Mouse (Mus musculus): ENCODE data around the gene Pcx. TPM values are rescaled to one million over a fixed set of nuclear protein-coding genes. Genes with fewer than 3 reads are reported as not detected.

Gene Pcx
- polyA plus RNA-seq, 1 experiment from 2014 or later = 24.0 TPM

DNA sequence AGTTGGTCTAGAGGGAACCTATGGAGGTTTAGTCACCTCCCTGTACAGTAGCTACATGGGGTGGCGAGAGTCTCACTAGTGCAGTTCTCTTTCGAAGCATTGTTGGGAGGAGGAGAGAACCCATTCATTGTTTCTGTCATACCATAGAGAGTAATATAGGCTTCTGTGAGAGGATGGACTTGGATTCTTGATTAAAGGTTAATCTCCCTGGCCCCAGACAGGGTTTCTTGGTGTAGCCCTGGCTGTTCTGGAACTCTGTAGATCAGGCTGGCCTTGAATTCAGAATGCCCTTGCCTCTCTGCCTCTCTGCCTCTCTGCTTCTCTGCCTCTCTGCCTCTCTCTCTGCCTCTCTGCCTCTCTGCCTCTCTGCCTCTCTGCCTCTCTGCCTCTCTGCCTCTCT lies 46.5 kb downstream of the Pcx start:
- ATAC-seq (ENCODE audit: insufficient read depth, low FRiP score) = no peak
- Histone ChIP-seq H3K4me2 (ENCODE audit: low read depth, low read length) (no peak overlapping the region), H3K4me3 (replicated peaks; ENCODE audit: low read length) (no peak overlapping the region), H3K9me3 (replicated peaks; ENCODE audit: control insufficient read depth, low read length) (no peaks in the 10 kb centered on the region), H3K36me3 (ENCODE audit: control insufficient read depth, insufficient read depth, low read length) (no peaks in the 10 kb centered on the region), H3K9ac (ENCODE audit: low read length) (no peak overlapping the region), H3K27ac (ENCODE audit: low read length) (no peak overlapping the region), H3K27me3 (ENCODE audit: control insufficient read depth, insufficient read depth, low read length) (no peaks in the 10 kb centered on the region), H3K4me1 (ENCODE audit: control insufficient read depth, insufficient read depth, low read length) (peaks cover 13% of the 10 kb centered on the region; the same call in 1 of the 2 replicates)
- 84% methylated on average over 2 of the region's 2 CpGs for WGBS

DNA sequence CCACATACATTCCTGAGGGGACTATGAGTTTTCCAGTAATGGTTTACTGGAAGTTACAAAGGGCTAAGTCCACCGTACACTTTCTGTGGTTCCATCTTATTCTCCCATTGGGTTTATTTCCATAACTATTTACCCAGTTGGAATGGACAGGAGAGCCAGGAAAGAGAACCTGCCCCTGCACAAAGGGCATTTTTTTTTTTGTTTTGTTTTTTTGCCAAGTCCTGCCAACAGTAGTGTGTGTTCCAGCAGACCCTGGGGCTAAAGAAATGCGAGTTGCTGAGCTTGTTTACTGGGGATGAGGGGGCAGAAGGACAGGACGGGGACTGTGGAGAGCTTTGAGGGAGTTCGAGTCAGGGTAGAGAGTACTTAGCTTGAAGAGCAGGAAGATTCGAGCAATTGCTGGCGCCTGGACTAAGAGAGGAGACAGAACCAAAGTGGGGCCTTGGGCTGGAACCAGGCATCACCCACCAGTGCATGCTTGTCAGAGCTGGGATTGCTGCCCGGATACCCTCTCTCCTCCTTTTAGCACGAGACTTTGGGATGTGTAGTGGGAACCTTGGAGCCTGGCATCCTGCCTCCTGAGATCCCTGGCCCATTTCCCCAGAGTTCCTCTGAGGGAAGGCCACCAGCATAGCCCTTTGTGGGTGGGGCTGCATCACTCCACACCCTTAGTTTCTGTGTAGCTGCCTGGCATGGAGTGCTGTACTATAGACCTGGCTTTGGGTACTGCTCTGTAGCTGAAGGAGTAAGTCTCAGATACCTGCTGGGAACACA lies 47.7 kb downstream of the Pcx start:
- Histone ChIP-seq H3K9ac (ENCODE audit: low read length) (no peak overlapping the region), H3K9me3 (replicated peaks; ENCODE audit: control insufficient read depth, low read length) (no peaks in the 10 kb centered on the region), H3K27me3 (ENCODE audit: control insufficient read depth, insufficient read depth, low read length) (no peaks in the 10 kb centered on the region), H3K4me1 (ENCODE audit: control insufficient read depth, insufficient read depth, low read length) (peaks cover 13% of the 10 kb centered on the region; the same call in 1 of the 2 replicates), H3K27ac (ENCODE audit: low read length) (no peak overlapping the region), H3K36me3 (ENCODE audit: control insufficient read depth, insufficient read depth, low read length) (no peaks in the 10 kb centered on the region), H3K4me2 (ENCODE audit: low read depth, low read length) (no peak overlapping the region), H3K4me3 (replicated peaks; ENCODE audit: low read length) (no peak overlapping the region)
- ATAC-seq (ENCODE audit: insufficient read depth, low FRiP score) = no peak
- 69% methylated on average over 8 of the region's 8 CpGs for WGBS

DNA sequence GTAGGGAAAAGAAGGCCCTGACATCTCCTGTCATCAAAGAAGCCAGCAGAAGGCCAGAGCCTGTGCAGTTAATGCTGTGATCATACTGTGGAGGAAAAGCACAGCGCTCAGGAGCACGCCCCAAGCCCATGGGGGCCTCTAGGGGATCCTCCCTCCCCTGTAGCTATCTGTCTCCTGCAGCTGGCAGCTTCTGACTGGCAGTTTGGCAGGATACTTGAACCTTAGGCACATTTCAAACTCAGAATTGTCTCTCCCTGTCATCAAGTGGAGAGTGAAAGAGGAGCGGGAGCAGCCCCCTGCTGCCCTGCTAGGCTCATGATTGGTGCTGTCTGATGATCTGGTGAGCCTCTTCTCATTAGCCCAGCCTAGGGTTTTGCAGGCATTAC lies 48.3 kb downstream of the Pcx start:
- ATAC-seq (ENCODE audit: insufficient read depth, low FRiP score) = peak; percentile 71
- H3K27ac ChIP-seq (ENCODE audit: low read length) = peak overlapping the region; percentile 31; the same call in 1 of the 2 replicates
- 81% methylated on average over 3 of the region's 3 CpGs for WGBS
- no peaks in the 10 kb centered on the region for H3K27me3 ChIP-seq (ENCODE audit: control insufficient read depth, insufficient read depth, low read length)
- H3K36me3 ChIP-seq (ENCODE audit: control insufficient read depth, insufficient read depth, low read length) = no peaks in the 10 kb centered on the region
- no peak overlapping the region for H3K4me2 ChIP-seq (ENCODE audit: low read depth, low read length)
- no peaks in the 10 kb centered on the region for H3K9me3 ChIP-seq (replicated peaks; ENCODE audit: control insufficient read depth, low read length)
- H3K9ac ChIP-seq (ENCODE audit: low read length) = no peak overlapping the region
- H3K4me3 ChIP-seq (replicated peaks; ENCODE audit: low read length) = no peak overlapping the region
- peaks cover 13% of the 10 kb centered on the region; the same call in 1 of the 2 replicates for H3K4me1 ChIP-seq (ENCODE audit: control insufficient read depth, insufficient read depth, low read length)

GRCm38 (mm10) chr19:4559011-4559410 lies 48.7 kb downstream of the Pcx start:
- peaks cover 13% of the 10 kb centered on the region; the same call in 1 of the 2 replicates for H3K4me1 ChIP-seq (ENCODE audit: control insufficient read depth, insufficient read depth, low read length)
- H3K4me2 ChIP-seq (ENCODE audit: low read depth, low read length) = no peak overlapping the region
- ATAC-seq (ENCODE audit: insufficient read depth, low FRiP score) = 0 out of 2 replicates have a peak, but pooled peaks have one; percentile 10
- 32% methylated on average over 3 of the region's 3 CpGs for WGBS
- H3K9ac ChIP-seq (ENCODE audit: low read length) = no peak overlapping the region
- no peaks in the 10 kb centered on the region for H3K36me3 ChIP-seq (ENCODE audit: control insufficient read depth, insufficient read depth, low read length)
- no peaks in the 10 kb centered on the region for H3K27me3 ChIP-seq (ENCODE audit: control insufficient read depth, insufficient read depth, low read length)
- H3K27ac ChIP-seq (ENCODE audit: low read length) = peak overlapping the region; percentile 31; the same call in 1 of the 2 replicates
- no peaks in the 10 kb centered on the region for H3K9me3 ChIP-seq (replicated peaks; ENCODE audit: control insufficient read depth, low read length)
- H3K4me3 ChIP-seq (replicated peaks; ENCODE audit: low read length) = no peak overlapping the region

- no peak overlapping the region for H3K9ac ChIP-seq (ENCODE audit: low read length)
- no peak overlapping the region for H3K27ac ChIP-seq (ENCODE audit: low read length)
- peaks cover 13% of the 10 kb centered on the region; the same call in 1 of the 2 replicates for H3K4me1 ChIP-seq (ENCODE audit: control insufficient read depth, insufficient read depth, low read length)
- H3K36me3 ChIP-seq (ENCODE audit: control insufficient read depth, insufficient read depth, low read length) = no peaks in the 10 kb centered on the region
- H3K4me2 ChIP-seq (ENCODE audit: low read depth, low read length) = no peak overlapping the region
- WGBS = 60% methylated on average over 2 of the region's 2 CpGs
- H3K27me3 ChIP-seq (ENCODE audit: control insufficient read depth, insufficient read depth, low read length) = no peaks in the 10 kb centered on the region
- ATAC-seq (ENCODE audit: insufficient read depth, low FRiP score) = no peak
- no peak overlapping the region for H3K4me3 ChIP-seq (replicated peaks; ENCODE audit: low read length)
- H3K9me3 ChIP-seq (replicated peaks; ENCODE audit: control insufficient read depth, low read length) = no peaks in the 10 kb centered on the region
Measured at GRCm38 (mm10) chr19:4559588-4559987, 49.3 kb downstream of the Pcx start.

- no peak for ATAC-seq (ENCODE audit: insufficient read depth, low FRiP score)
- no peaks in the 10 kb centered on the region for H3K36me3 ChIP-seq (ENCODE audit: control insufficient read depth, insufficient read depth, low read length)
- H3K9ac ChIP-seq (ENCODE audit: low read length) = no peak overlapping the region
- no peaks in the 10 kb centered on the region for H3K9me3 ChIP-seq (replicated peaks; ENCODE audit: control insufficient read depth, low read length)
- H3K4me3 ChIP-seq (replicated peaks; ENCODE audit: low read length) = no peak overlapping the region
- whole genome bisulfite sequencing = 60% methylated on average over 5 of the region's 5 CpGs
- no peak overlapping the region for H3K27ac ChIP-seq (ENCODE audit: low read length)
- H3K4me1 ChIP-seq (ENCODE audit: control insufficient read depth, insufficient read depth, low read length) = peaks cover 13% of the 10 kb centered on the region; the same call in 1 of the 2 replicates
- H3K27me3 ChIP-seq (ENCODE audit: control insufficient read depth, insufficient read depth, low read length) = no peaks in the 10 kb centered on the region
- H3K4me2 ChIP-seq (ENCODE audit: low read depth, low read length) = no peak overlapping the region
Measured at GRCm38 (mm10) chr19:4560205-4560604, 49.9 kb downstream of the Pcx start.

- Histone ChIP-seq H3K4me2 (ENCODE audit: low read depth, low read length) (no peak overlapping the region), H3K9me3 (replicated peaks; ENCODE audit: control insufficient read depth, low read length) (no peaks in the 10 kb centered on the region), H3K36me3 (ENCODE audit: control insufficient read depth, insufficient read depth, low read length) (no peaks in the 10 kb centered on the region), H3K4me1 (ENCODE audit: control insufficient read depth, insufficient read depth, low read length) (peaks cover 18% of the 10 kb centered on the region; the same call in 1 of the 2 replicates), H3K9ac (ENCODE audit: low read length) (no peak overlapping the region), H3K27me3 (ENCODE audit: control insufficient read depth, insufficient read depth, low read length) (no peaks in the 10 kb centered on the region), H3K4me3 (replicated peaks; ENCODE audit: low read length) (no peak overlapping the region), H3K27ac (ENCODE audit: low read length) (no peak overlapping the region)
- 88% methylated on average over 5 of the region's 5 CpGs for WGBS
- ATAC-seq (ENCODE audit: insufficient read depth, low FRiP score) = no peak
Measured at GRCm38 (mm10) chr19:4565678-4566077, 55.4 kb downstream of the Pcx start.

DNA sequence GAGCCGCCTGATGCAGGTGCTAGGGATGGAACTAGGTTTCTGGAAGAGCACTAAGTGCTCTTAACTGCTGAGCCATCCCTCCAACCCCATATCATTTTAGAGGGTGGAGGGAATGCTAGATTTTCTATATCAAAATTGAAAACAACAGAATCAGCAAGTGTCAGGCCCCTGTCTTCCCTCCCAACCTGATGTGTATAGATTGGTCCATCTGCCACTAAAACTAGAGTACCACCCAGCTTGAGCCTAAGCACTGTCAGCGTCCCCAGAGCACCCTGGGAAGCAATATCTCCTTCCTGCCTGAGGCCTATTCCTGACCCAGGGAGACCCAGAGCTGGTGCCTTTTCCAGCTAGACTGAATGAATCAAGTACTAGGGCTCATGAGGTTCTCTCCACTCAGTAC lies 56.6 kb downstream of the Pcx start:
- Histone ChIP-seq H3K27me3 (ENCODE audit: control insufficient read depth, insufficient read depth, low read length) (no peaks in the 10 kb centered on the region), H3K4me1 (ENCODE audit: control insufficient read depth, insufficient read depth, low read length) (peaks cover 18% of the 10 kb centered on the region; the same call in 1 of the 2 replicates), H3K4me3 (replicated peaks; ENCODE audit: low read length) (no peak overlapping the region), H3K36me3 (ENCODE audit: control insufficient read depth, insufficient read depth, low read length) (no peaks in the 10 kb centered on the region), H3K9ac (ENCODE audit: low read length) (no peak overlapping the region), H3K4me2 (ENCODE audit: low read depth, low read length) (no peak overlapping the region), H3K9me3 (replicated peaks; ENCODE audit: control insufficient read depth, low read length) (no peaks in the 10 kb centered on the region), H3K27ac (ENCODE audit: low read length) (no peak overlapping the region; the same call in 1 of the 2 replicates)
- ATAC-seq (ENCODE audit: insufficient read depth, low FRiP score) = no peak
- WGBS = 84% methylated on average over 2 of the region's 2 CpGs

DNA sequence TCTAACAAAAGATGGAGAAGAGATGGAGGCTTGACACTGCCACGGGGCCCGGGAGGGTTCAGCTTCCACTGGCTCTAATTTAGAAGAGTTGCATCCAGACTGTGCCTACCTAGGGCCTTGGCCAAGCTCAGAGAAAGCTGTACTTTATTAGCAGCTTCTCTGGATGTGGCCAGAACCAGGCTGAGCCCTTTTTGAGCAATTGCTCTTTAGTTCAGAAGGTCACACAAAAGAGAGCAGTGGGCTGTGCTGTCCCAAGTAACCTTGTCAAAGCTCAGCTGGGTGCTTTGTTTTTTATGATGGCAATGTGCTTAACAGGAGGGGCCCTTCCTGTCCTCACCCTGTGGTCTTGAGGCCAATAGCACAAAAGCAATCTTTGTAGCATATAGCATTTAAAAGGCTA lies 57.4 kb downstream of the Pcx start:
- 0 out of 2 replicates have a peak overlapping the region, but pooled peaks have one; percentile 28 for H3K27ac ChIP-seq (ENCODE audit: low read length)
- H3K9ac ChIP-seq (ENCODE audit: low read length) = no peak overlapping the region
- no peak overlapping the region for H3K4me2 ChIP-seq (ENCODE audit: low read depth, low read length)
- no peaks in the 10 kb centered on the region for H3K27me3 ChIP-seq (ENCODE audit: control insufficient read depth, insufficient read depth, low read length)
- H3K4me1 ChIP-seq (ENCODE audit: control insufficient read depth, insufficient read depth, low read length) = peaks cover 18% of the 10 kb centered on the region; the same call in 1 of the 2 replicates
- no peaks in the 10 kb centered on the region for H3K36me3 ChIP-seq (ENCODE audit: control insufficient read depth, insufficient read depth, low read length)
- ATAC-seq (ENCODE audit: insufficient read depth, low FRiP score) = no peak
- H3K9me3 ChIP-seq (replicated peaks; ENCODE audit: control insufficient read depth, low read length) = no peaks in the 10 kb centered on the region
- 65% methylated on average over 2 of the region's 2 CpGs for WGBS
- no peak overlapping the region for H3K4me3 ChIP-seq (replicated peaks; ENCODE audit: low read length)
